Mouse (Mus musculus) erythroblast, embryonic 14.5 days (primary cell): ENCODE measurements around the gene Zfp536.

Experiments
- GATA1 ChIP-seq: IDR thresholded peaks from 2 replicates; pipeline ENCODE4 v1.6.1; 2012; ENCODE audit warnings: low read length, inconsistent platforms, mixed read lengths
- TAL1 ChIP-seq: IDR thresholded peaks from 3 replicates; pipeline ENCODE4 v1.6.1; 2012; ENCODE audit warnings: low read length, inconsistent platforms, mixed read lengths

DNA sequence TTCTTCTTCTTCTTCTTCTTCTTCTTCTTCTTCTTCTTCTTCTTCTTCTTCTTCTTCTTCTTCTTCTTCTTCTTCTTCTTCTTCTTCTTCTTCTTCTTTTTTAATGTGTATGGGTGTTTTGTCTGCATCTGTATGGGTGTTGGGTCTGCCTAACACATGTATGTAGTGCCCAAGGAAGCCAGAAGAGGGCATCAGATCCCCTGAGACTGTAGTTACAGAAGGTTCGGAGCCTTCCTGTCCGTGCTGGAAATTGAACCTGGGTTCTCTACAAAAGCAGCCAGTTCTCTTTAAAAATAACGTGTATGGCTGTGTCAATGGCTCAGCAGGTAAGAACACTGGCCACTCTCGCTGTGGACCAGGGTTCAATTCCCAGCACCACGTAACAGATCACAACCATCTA, 167.0 kb downstream of the Zfp536 start:
- TF ChIP-seq GATA1 (no peak), TAL1 (no peak)
